Mouse (Mus musculus) small intestine, adult 2 months (tissue): ENCODE data around the gene Reg4.

Source experiments
- CTCF ChIP-seq: fragments of 200-500 bp; IDR thresholded peaks from 2 replicates; pipeline ENCODE4 v1.5.1; 2012; ENCODE audit warnings: low read depth, mild to moderate bottlenecking, control low read depth, inconsistent platforms, low read length, moderate library complexity, mixed read lengths; ENCODE audit not compliant: insufficient replicate concordance, insufficient read length; ENCODE audit errors: extremely low read depth
- POLR2A ChIP-seq: fragments of 200-500 bp; IDR thresholded peaks from 2 replicates; pipeline ENCODE4 v1.6.1; 2012; ENCODE audit warnings: low read depth, mild to moderate bottlenecking, control low read depth, inconsistent platforms, low read length, moderate library complexity

- TF ChIP-seq POLR2A (no peak), CTCF (no peak)
Measured at GRCm38 (mm10) chr3:98237240-98237639, 15.3 kb downstream of the Reg4 start.
